Mouse (Mus musculus) activated CD4-positive, CD25-positive, alpha-beta regulatory T cell, adult 4 months (primary cell): ENCODE data around the gene Dr1. TPM values are rescaled to one million over a fixed set of nuclear protein-coding genes. Genes with fewer than 3 reads are reported as not detected.
"Not testable (repeated sequence)": the region's sequence is repeated elsewhere in the genome, so short reads cannot be mapped to it uniquely, and the experiment has no call there.

Experiments
- ATAC-seq: one replicate; pipeline ENCODE4 v1.8.0; 2017
- polyA plus RNA-seq, 2 experiments: library from polyadenylated mRNA; unstranded; fragments of 100-300 nt; shearing (Covaris generic); gene quantifications; one replicate each; pipeline ENCODE4 v1.2.1; 2017

Dr1 gene
- polyA plus RNA-seq = 10 to 100 TPM; 33.6 to 37.4 TPM

DNA sequence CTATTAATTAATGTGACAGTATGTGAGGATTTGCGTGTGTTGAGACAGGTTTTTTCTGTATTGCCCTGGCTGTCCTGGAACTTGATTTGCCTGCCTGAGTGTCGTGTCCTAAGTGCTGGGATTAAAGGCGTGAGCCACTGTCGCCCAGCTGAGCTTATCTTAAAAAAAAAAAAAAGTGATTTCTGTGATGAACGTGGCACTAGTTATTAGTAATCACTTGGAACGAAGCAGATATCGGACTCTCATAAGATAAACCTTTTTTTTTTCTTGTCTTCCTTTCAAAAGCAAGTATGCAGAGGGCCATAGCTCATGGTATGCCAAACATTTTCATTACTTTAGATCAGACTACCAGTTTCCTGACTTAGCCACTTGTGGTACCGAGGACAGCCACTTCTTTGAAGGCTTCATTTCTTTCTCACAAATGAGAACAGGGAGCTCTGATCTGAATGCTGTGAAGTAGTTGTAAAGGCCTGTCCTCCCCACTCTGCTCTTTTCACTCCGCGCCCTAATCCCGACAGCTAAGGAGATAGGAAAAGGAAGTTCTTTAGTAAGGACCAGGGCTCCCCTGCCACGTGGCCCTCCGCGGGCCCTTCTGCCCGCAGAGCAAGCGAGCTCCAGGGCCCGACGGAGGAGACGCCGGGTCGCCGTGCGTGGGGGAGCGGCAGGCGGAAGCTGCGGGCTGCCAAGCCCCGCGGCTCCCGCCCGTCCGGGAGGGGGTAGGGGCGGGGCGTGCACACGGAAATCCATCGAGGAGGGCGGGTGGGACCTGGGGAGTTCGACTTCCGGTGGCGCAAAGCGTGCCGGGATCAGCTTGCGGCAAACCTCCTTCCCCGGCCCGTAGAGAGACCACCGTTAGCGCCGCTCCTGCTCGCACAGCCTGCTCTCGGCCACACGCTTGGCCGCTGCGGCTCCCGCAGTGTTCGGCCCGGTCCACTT is at the start of gene Dr1:
Gene Dr1 (plus strand): TSS at position 771 of the 936 bp plus-strand sequence.
- ATAC-seq = peak; percentile 88

DNA sequence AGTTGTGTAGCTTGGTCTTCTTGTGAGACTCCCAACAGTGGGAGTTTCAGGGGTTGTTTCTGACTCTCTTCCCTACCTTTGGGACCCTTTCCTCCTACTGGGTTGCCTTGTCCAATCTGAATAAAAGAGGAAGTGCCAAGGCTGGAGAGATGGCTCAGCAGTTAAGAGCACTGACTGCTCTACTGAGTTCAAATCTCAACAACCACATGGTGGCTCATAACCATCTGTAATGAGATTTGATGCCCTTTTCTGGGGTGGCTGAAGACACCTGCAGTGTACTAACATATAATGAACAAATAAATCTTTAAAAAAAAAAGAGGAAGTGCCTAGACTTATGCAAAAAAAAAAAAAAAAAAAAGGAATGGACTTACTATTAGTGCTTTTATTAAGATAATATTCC is 44.6 kb upstream of the Dr1 start:
- ATAC-seq = no peak

DNA sequence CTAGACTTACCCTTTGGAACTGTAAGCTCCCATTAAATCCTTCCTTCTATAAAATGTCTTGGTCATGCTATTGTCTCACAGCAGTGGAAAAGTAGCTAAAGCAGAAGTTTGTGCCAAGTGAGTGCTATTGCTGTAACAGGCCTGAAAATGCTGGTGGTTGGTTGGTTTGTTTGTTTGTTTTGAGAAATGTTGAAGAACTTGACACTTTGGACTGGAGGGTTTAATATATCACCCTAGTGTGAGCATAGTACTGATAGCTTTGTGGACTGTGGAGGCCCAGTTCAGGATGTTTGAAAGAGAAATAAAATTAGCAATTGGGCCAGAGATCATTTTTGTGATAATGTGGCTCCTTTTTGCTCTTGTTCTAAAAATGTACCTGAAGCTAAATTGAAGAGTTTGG is 42.5 kb upstream of the Dr1 start:
- ATAC-seq = no peak

DNA sequence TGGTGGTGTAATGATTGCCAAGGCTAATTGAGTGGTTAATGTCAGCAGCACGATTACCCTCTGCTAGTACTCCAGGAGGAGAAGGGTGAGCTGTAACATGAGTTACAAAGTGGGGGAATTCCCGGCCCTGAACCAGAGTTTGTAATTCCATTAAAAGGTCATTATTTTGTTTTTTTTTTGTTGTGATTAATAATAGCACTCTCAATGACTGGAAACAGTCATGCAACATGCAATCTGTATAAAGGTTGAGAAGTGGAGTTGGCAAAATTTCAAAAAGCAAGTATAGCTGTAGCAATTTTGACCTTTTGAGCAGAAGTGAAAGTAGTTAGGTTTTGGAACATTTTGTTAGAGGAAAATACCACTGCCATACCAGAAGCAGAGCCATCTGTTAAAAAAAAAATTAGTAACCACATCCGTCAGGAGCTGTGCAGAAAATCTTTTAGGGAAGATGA is 22.4 kb upstream of the Dr1 start:
- peak; percentile 78 for ATAC-seq

DNA sequence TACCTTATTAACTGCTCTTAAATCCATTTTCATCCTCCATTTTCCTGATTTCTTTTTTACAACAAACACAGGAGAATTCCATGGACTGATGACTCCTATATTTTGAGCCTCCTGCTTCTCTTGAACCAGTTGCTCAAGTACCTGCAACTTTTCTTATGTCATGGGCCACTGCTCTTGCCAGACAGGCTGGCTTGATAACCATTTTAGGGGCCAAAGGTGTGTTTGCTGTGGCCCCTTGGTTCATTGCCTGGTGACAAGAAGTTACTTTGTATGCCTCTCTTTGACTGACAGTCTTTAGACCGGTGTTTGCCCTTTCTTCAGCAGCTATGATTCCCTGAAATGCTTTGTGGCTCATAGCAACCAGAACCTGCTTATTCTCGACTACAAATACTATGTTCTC is 18.7 kb upstream of the Dr1 start:
- ATAC-seq = no peak

DNA sequence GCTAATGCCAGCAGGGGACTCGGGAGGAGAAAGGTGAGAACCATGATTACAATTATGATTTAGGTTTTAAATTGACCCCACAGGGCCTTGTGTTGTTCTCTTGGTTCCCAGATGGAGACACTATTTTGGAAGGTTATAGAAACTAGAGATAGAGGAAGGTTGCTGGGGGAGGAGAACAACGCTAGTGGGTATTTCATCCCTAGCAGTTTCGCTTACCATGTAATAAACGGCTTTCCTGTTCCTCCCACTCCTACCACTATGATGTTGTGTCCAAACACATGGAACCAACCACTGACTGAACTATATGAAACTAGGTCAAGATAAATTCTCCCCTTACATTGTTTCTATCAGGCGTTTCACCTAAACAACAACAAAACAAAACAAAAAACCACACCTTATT is 13.4 kb upstream of the Dr1 start:
- no peak for ATAC-seq

DNA sequence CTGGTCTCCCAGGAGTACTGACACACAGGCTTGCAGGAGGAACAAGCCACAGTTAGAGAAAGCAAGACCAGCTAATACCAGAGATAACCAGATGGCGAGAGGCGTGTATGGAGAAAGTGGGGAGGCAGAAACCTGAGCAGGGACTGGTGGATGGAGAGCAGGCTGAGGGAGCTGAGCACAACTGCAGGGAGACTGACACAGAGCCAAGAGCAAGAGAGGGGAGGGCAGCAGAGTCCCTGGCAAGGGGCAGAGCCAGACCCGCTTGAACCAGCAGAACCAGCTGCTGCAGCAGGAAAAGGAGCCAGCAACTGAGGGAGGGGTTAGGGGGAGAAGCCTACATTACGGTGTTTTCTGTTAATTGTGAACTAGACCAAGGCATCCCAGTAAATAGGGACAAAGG is 6.0 kb upstream of the Dr1 start:
- ATAC-seq = no peak

DNA sequence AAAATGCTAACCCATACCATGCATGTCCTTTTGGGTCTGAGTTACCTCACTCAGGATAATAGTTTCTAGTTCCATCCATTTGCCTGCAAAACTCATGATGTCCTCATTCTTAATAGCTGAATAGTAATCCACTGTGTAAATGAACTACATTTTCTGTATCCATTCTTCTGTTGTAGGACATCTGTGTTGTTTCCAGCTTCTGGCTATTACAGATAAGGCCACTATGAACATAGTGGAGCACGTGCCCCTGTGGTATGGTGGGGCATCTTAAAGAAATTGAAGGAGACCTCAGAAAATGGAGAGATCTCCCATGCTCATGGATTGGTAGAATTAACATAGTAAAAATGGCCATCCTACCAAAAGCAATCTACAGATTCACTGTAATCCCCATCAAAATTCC is 4.9 kb upstream of the Dr1 start:
- ATAC-seq = not testable (repeated sequence)

DNA sequence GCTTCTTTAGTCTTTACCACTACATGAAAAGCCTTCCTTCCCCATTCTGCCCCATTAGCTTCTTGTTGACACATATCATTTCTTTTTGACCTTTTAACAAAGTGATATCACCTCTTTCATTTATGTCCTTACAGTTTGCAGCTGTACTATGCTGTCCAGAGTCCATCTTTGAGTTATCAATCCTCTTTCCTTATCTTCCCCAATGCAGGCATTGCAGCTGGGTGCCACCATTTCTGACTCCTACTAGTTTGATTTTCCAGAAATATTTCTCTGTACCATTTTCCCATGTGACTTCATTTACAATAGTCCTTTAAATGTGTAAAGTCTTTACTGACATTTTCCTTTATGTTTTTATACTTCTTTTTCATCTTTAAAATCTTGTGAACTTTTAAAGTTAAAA is 1.7 kb upstream of the Dr1 start:
- no peak for ATAC-seq

DNA sequence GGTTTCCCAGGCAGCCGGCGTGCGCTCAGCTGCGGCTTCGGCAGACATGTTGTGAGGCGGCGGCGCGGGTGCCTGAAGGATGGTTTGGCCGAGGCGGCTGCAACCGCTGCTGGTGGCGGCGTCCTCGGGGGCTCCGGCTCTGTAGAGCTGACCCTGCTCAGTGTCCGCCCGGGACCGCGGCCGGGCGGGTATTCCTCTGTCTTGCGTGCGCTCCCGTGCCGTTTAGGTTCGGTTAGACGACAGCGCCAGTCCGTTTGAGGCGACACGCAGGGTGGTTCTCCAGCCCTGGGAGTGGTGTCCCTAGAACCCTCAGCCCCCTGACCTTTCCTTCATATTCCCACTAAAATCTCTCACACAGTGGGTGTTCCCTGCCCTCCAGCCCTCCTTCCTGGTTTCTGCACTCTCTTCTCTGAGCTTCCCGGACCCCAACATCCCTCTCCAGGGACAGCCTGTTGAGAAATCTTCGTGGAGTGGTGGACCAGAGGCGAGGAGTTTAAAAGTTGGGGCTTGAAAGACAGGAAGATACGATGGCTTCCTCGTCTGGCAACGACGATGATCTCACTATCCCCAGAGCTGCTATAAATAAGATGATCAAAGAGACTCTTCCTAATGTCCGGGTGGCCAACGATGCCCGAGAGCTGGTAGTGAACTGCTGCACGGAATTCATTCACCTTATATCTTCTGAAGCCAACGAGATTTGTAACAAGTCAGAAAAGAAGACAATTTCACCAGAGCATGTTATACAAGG is 540 bp downstream of the Dr1 start:
- peak; percentile 8 for ATAC-seq

DNA sequence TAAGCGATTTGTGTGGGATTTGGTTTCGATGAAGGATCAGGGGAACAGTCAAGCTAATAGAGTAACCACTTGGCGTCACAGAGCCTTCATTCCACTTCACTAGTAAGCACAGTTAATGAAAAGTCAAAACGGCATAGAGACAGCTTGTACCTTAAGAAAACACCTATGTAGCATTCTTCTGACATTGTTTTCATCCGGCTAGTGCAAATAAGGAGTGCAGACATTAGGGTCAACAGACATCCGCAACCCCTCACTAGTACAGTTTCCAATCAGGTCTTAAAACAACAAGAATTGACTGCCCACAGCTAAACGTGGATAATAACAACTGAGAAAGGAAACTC is 1.1 kb downstream of the Dr1 start:
- no peak for ATAC-seq

DNA sequence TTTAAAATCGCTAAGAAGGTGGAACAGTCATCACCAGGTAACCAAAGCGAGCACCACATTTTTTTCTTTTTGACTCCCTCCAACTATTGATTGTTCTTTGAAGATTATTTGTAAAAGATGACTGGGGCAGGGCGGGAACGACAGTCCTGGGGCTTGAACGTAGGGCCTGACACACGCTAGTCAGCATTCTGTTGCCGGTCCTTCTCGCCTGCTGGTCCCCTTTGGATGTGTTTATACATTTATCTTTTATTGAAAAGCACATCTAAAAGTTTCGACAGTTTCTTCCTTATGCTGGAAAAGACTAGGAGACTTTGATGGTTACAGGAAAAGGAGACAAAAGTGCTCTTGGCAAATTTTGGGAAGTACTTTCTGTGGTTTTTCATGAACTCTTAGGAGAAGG is 1.7 kb downstream of the Dr1 start:
- ATAC-seq = no peak

DNA sequence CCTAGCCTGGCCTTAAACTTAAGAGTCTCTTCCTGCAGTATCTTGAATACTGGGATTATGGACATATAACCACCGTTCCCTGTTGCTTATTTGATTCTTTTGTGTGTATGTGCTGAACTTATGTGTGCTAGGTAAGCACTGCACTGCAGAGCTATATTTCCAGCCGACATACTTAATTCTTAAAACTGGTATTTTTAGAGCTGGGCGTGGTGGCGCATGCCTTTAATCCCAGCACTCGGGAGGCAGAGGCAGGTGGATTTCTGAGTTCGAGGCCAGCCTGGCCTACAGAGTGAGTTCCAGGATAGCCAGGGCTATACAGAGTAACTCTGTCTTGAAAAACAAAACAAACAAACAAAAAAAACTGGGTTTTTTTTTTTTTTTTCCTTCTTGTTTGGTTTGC is 2.6 kb downstream of the Dr1 start:
- not testable (repeated sequence) for ATAC-seq

DNA sequence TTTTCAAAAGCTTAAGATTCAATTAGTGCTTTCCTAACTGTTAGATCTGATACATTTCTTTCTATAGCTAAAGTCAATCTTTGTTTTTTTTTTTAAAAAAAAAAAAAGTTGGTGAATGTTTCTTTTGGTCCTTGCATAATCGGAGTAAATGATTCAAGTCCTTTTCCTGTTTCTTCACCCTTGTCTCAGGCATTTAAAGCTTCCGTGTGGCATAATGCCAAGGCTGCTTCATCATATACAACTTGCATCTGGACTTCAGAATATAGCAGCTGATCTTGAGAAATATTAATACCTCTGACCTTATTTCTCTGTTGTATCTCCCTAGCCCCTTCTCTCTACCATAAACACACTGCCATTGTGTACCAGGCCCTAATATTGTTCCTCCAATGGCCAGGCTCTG is 18.3 kb downstream of the Dr1 start:
- ATAC-seq = no peak

DNA sequence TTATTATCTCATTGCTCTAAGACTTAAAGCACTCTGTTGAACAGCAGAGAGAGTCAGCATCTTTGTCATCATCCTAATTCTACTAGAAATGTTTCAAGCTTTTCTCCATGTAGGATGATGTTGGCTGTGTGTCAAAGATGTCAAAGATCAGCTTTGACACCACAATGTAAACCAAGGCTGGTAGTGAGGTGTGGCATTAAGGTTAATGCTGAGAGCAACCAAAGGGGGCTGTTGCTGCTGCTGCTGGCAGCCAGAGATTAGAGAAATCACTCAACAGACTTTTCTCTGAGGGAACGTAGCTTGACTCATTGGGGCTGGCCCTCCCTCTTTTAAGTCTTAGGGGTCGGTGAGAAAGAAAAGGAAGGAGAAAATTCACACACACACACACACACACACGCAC is 32.9 kb downstream of the Dr1 start:
- no peak for ATAC-seq

DNA sequence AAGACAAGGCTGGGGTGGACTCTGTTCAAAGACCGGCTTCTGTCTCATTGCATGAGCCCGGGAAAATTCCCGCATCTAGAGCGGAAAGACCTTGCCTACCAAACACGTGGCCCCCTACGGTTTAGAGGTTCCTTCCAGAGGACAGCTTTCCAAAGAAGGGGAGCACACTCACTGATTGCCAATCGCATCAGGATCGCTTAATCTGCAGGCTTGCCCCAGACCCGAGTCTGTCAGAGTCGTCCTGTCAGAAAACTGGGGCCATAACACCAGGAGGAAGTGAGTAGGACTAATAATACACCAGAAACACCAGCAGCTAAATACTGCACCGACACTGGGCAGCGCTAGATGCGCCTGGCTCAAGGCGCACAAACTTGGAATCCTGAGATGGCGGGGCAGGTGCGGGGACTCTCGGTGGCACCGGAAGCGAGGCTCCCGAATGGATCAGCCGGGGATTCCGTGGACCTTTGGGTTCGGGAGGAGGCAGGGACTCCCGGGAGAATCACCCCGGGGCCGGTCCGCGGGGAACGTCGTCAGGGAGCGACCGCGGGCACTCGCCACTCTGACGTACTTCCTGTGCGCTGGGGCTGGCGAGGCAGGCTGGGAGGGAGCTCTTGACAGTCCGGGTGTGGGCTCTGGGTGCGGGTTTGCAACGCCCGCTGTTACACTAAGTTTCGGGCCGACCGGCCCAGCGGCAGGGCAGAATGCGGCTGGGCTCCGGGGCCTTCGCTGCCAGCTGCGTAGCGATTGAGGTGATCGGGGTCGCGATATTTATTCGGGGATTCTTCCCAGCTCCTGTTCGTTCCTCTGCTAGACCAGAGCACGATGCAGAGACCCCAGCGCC is 43.7 kb downstream of the Dr1 start, which contains the start of gene Pigg:
Gene Pigg (plus strand): TSS at position 386 of the 841 bp plus-strand sequence.
- peak; percentile 94 for ATAC-seq

DNA sequence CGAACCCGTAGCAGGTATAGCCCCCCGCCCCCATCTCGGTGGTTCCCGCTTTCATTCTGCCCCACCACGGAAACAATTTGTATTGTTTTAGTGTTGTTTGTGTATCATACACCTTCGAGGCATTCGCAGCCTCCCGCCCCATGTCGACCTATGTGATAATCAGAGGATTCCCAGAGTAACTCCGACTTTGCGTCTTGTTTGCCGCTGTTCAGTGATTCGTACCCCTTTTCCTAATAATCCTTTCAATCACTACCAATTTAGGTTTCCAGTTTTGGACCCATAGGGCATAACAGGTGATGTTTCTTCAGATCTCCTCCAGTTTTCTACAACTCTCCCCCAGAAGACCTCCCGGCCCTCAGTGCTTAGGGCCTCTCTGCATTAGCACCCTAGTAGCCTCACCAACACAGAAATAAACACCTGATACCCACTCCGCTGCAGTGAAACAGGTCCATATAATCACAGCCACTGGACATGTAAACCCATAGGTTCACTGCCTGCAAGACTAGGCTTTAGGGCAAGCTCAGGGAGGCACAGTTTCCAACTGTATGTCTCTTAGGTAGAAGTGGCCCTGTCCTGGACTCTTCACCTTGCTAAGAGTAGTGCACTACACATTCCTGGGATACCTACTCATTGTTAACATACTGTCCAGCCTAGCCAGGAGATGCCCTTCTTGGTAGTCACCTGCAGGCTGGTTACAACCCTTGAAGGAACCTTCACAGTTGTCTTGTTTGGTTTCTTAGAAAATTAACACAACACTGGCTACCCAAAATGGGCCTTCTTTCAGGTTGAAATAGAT is 44.6 kb downstream of the Dr1 start:
- ATAC-seq = no peak

Other genes starting within 250 kb of the Dr1 start
- gene Mtf2, start 203.2 kb upstream of the Dr1 start, polyA plus RNA-seq = 10 to 100 TPM; 48.3 to 52.9 TPM
- gene Tmed5, start 136.3 kb upstream of the Dr1 start, polyA plus RNA-seq = 100 to 1,000 TPM; 104 to 110 TPM
- gene Ccdc18, start 136.0 kb upstream of the Dr1 start, polyA plus RNA-seq = 1 to 10 TPM; 3.2 to 3.3 TPM
- 1 to 10 TPM; 3.0 to 3.7 TPM for gene Pigg, start 43.7 kb downstream of the Dr1 start, polyA plus RNA-seq
- not detected for gene Gm42517, start 99.0 kb downstream of the Dr1 start, polyA plus RNA-seq
- 1 to 10 TPM in 1 of 2 experiments, under 1 TPM in 1; 0.61 to 1.2 TPM for gene Pde6b, start 119.5 kb downstream of the Dr1 start, polyA plus RNA-seq
- 100 to 1,000 TPM; 209 to 291 TPM for gene Atp5k, start 165.6 kb downstream of the Dr1 start, polyA plus RNA-seq
- gene Mfsd7a, start 180.0 kb downstream of the Dr1 start, polyA plus RNA-seq = not detected
- 1 to 10 TPM; 3.4 to 4.2 TPM for gene Pcgf3, start 192.3 kb downstream of the Dr1 start, polyA plus RNA-seq